Mouse (Mus musculus) bone marrow macrophage, adult 2 months (primary cell): ENCODE results near the gene 1810062G17Rik.

ENCODE experiments used
- CTCF ChIP-seq: IDR thresholded peaks from 2 replicates; pipeline ENCODE4 v1.5.1; 2012; ENCODE audit warnings: low read depth, mild to moderate bottlenecking, low read length, moderate library complexity
- POLR2A ChIP-seq: IDR thresholded peaks from 2 replicates; pipeline ENCODE4 v1.6.1; 2012; ENCODE audit warnings: mild to moderate bottlenecking, low read depth, low read length, borderline replicate concordance

DNA sequence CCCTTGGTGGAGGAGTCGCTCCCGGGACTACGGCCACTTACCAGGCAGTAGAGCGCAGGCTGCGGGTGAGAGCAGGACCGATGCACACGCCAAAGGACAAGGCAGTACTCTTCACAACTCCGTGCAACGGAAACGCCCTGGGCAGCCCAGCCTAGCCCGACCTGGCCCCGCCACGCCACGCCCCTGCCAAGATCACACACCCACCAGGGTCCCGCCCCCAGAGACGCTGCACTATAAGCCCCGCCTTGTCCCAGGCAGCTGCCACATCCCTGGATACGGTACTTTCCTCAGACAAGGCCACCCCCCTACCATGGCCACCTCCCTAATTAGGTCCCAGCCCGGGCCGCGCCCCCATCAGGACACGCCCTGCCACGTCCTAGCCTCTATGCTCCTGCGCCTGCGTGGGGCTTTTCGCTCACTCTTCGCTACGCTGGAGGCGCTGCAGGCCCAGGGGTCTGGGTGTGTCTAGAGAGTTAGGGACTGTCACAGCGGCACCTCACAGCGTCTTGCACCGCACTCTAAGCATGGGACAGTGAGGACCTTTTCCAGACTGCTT is at the start of gene 1810062G17Rik, which contains the start of gene Anxa5:
- TF ChIP-seq CTCF (no peak), POLR2A (0 out of 2 replicates have a peak, but pooled peaks have one; percentile 74)
